Mouse (Mus musculus) liver, embryonic 16.5 days (tissue): Measurements from ENCODE around the gene Bag3. TPM values are rescaled to one million over a fixed set of nuclear protein-coding genes. Genes with fewer than 3 reads are reported as not detected.

ENCODE experiments used
- ATAC-seq: fragments of 200-750 bp; cut with Nextera tagmentation; 2 replicates; pipeline ENCODE4 v1.8.0; 2017; ENCODE audit warnings: low read depth, mild to moderate bottlenecking, moderate number of reproducible peaks, moderate library complexity
- H3K27ac ChIP-seq: fragments of 300-500 bp; sonication (generic); 2 replicates; pipeline ENCODE4 v1.5.1; 2014; ENCODE audit warnings: mild to moderate bottlenecking, low read length
- H3K27me3 ChIP-seq: fragments of 300-500 bp; sonication (generic); 2 replicates; pipeline ENCODE4 v1.6.1; 2014; ENCODE audit warnings: low read depth, low read length, mixed read lengths; ENCODE audit not compliant: control insufficient read depth, insufficient read depth
- H3K36me3 ChIP-seq: fragments of 300-500 bp; sonication (generic); 2 replicates; pipeline ENCODE4 v1.6.1; 2014; ENCODE audit warnings: mild to moderate bottlenecking; ENCODE audit not compliant: control insufficient read depth, insufficient read depth
- H3K4me1 ChIP-seq: fragments of 300-500 bp; sonication (generic); 2 replicates; pipeline ENCODE4 v1.6.1; 2014; ENCODE audit warnings: low read depth, low read length, mixed read lengths; ENCODE audit not compliant: control insufficient read depth
- H3K4me2 ChIP-seq: fragments of 300-500 bp; sonication (generic); 2 replicates; pipeline ENCODE4 v1.6.1; 2014; ENCODE audit warnings: low read depth, low read length, mixed read lengths
- H3K4me3 ChIP-seq: fragments of 300-500 bp; sonication (generic); 2 replicates; pipeline ENCODE4 v1.5.1; 2014; ENCODE audit warnings: low read depth, mild to moderate bottlenecking, low read length
- H3K9ac ChIP-seq: fragments of 300-500 bp; sonication (generic); 2 replicates; pipeline ENCODE4 v1.6.1; 2014; ENCODE audit warnings: low read depth, low read length
- H3K9me3 ChIP-seq: fragments of 300-500 bp; sonication (generic); replicated peaks from 2 replicates; pipeline ENCODE4 v1.6.1; 2016; ENCODE audit warnings: low read length; ENCODE audit not compliant: control insufficient read depth
- WGBS: fragments of 180-500 bp; shearing (Covaris S2); extraction: QIAGEN DNeasy Blood & Tissue Kit; methylation state at CpG from one replicate; pipeline ENCODE4 v1.1.7; 2014; ENCODE audit not compliant: insufficient replicate concordance; 5-methylcytosine and 5-hydroxymethylcytosine counted together
- microRNA-seq: library from miRNA; unstranded; fragments of <30 nt; microRNA quantifications from one replicate; pipeline ENCODE4, GENCODE M21; 2016
- polyA plus RNA-seq: library from polyadenylated mRNA; unstranded; fragments of >200 nt; fragmentation: Nextera tagmentation; extraction: Ambion mirVana; gene quantifications from 2 replicates; pipeline ENCODE4 v1.2.1, GENCODE M21; 2015

The Bag3 gene
- polyA plus RNA-seq, 1 experiment from 2014 or later: 3.5 TPM

- H3K9ac ChIP-seq: no peak overlapping the region
- no peak for ATAC-seq
- H3K4me2 ChIP-seq: no peak overlapping the region
- peaks cover 3% of the 10 kb centered on the region; the same call in 1 of the 2 replicates for H3K4me1 ChIP-seq
- no peaks in the 10 kb centered on the region for H3K9me3 ChIP-seq
- no peaks in the 10 kb centered on the region for H3K27me3 ChIP-seq
- no peaks in the 10 kb centered on the region for H3K36me3 ChIP-seq
- H3K27ac ChIP-seq: no peak overlapping the region
- 79% methylated on average over 2 of the region's 2 CpGs for WGBS
- no peak overlapping the region for H3K4me3 ChIP-seq
Observed at GRCm38 (mm10) chr7:128596274-128596673, 72.9 kb downstream of the Bag3 start.

Small RNA genes lying within 50 kb of the gene (microRNA-seq; reads per million reads assigned to microRNA genes)
- not detected for gene Gm24365

Other genes with a start within 250 kb of the Bag3 start
- 20.5 and 23.3 TPM in 2 replicates for gene BC017158, start 225.4 kb upstream of the Bag3 start, polyA plus RNA-seq
- gene Rgs10, start 104.9 kb upstream of the Bag3 start, polyA plus RNA-seq: 27.6 and 29.6 TPM in 2 replicates
- 8.5 and 9.9 TPM in 2 replicates for gene Tial1, start 61.9 kb upstream of the Bag3 start, polyA plus RNA-seq
- gene Inpp5f, start 87.7 kb downstream of the Bag3 start, polyA plus RNA-seq: 5.9 and 6.5 TPM in 2 replicates
- 17.4 and 17.8 TPM in 2 replicates for gene Mcmbp, start 216.9 kb downstream of the Bag3 start, polyA plus RNA-seq
- 15.6 and 16.8 TPM in 2 replicates for gene Sec23ip, start 221.3 kb downstream of the Bag3 start, polyA plus RNA-seq